Mouse (Mus musculus) liver, embryonic 14.5 days (tissue): ENCODE results near the gene Anks1. TPM values are rescaled to one million over a fixed set of nuclear protein-coding genes. Genes with fewer than 3 reads are reported as not detected.

ENCODE experiments used
- ATAC-seq: fragments of 200-750 bp; cut with Nextera tagmentation; 2 replicates; pipeline ENCODE4 v1.8.0; 2017; ENCODE audit warnings: moderate number of reproducible peaks, mild to moderate bottlenecking, moderate library complexity; ENCODE audit not compliant: insufficient read depth
- DNase-seq, 3 experiments: peaks; one replicate each; pipeline ENCODE4 v3.0.0-alpha.2; 2012 to 2013; ENCODE audit warnings: low read depth in 3 of 3, low spot score in 3 of 3
- H3K27ac ChIP-seq: fragments of 300-500 bp; sonication (generic); 2 replicates; pipeline ENCODE4 v1.5.1; 2014; ENCODE audit warnings: moderate library complexity, mild to moderate bottlenecking, control low read depth, inconsistent platforms
- H3K27me3 ChIP-seq: fragments of 300-500 bp; sonication (generic); 2 replicates; pipeline ENCODE4 v1.6.1; 2014; ENCODE audit warnings: mild to moderate bottlenecking, low read length, moderate library complexity; ENCODE audit not compliant: control insufficient read depth, insufficient read depth
- H3K36me3 ChIP-seq: fragments of 300-500 bp; sonication (generic); replicated peaks from 2 replicates; pipeline ENCODE4 v1.6.1; 2014; ENCODE audit warnings: low read depth; ENCODE audit not compliant: control insufficient read depth, insufficient read depth
- H3K4me1 ChIP-seq, 2 experiments: fragments of 200-500 bp in 1 of 2; fragments of 300-500 bp in 1 of 2; sonication (generic) in 1 of 2; replicated peaks; 2 replicates each; pipeline ENCODE4 v1.6.1; 2012 to 2014; ENCODE audit warnings: antibody characterized with exemption in 1 of 2, inconsistent platforms in 1 of 2, low read length in 1 of 2; ENCODE audit not compliant: control insufficient read depth in 2 of 2, insufficient read depth in 2 of 2
- H3K4me2 ChIP-seq: fragments of 300-500 bp; sonication (generic); 2 replicates; pipeline ENCODE4 v1.6.1; 2014; ENCODE audit warnings: low read depth, mild to moderate bottlenecking, control low read depth, moderate library complexity
- H3K4me3 ChIP-seq, 2 experiments: fragments of 200-500 bp in 1 of 2; fragments of 300-500 bp in 1 of 2; sonication (generic) in 1 of 2; 2 replicates each; pipeline ENCODE4 v1.5.1; 2012 to 2014; ENCODE audit warnings: low read depth in 2 of 2, low read length in 2 of 2, mild to moderate bottlenecking in 2 of 2, control low read depth in 1 of 2, inconsistent platforms in 1 of 2, moderate library complexity in 1 of 2; ENCODE audit not compliant: insufficient read depth in 1 of 2
- H3K9ac ChIP-seq: fragments of 300-500 bp; sonication (generic); replicated peaks from 2 replicates; pipeline ENCODE4 v1.6.1; 2014; ENCODE audit warnings: mild to moderate bottlenecking, control low read depth, moderate library complexity
- H3K9me3 ChIP-seq: fragments of 300-500 bp; sonication (generic); 2 replicates; pipeline ENCODE4 v1.6.1; 2016; ENCODE audit warnings: low read length, mixed read lengths; ENCODE audit not compliant: control insufficient read depth
- CTCF ChIP-seq: IDR thresholded peaks from 2 replicates; pipeline ENCODE4 v1.5.1; 2016; ENCODE audit warnings: antibody characterized with exemption, low read depth, control low read depth
- EP300 ChIP-seq: IDR thresholded peaks from 2 replicates; pipeline ENCODE4 v1.6.1; 2016; ENCODE audit warnings: antibody characterized with exemption, low read depth
- WGBS: fragments of 180-500 bp; shearing (Covaris S2); extraction: QIAGEN DNeasy Blood & Tissue Kit; methylation state at CpG from one replicate; pipeline ENCODE4 v1.1.7; 2014; ENCODE audit not compliant: insufficient replicate concordance; 5-methylcytosine and 5-hydroxymethylcytosine counted together
- polyA plus RNA-seq, 2 experiments: library from polyadenylated mRNA; depleted of rRNA in 1 of 2; stranded (reverse) in 1 of 2; unstranded in 1 of 2; fragments of >200 nt; fragmentation: Nextera tagmentation in 1 of 2; extraction: Ambion mirVana in 1 of 2; gene quantifications; 2 replicates each; pipeline versions ENCODE4 v1.2.1 to v1.2.3; 2012 to 2014

Gene Anks1
- polyA plus RNA-seq, 2 experiments: 2.4 to 5.3 TPM

DNA sequence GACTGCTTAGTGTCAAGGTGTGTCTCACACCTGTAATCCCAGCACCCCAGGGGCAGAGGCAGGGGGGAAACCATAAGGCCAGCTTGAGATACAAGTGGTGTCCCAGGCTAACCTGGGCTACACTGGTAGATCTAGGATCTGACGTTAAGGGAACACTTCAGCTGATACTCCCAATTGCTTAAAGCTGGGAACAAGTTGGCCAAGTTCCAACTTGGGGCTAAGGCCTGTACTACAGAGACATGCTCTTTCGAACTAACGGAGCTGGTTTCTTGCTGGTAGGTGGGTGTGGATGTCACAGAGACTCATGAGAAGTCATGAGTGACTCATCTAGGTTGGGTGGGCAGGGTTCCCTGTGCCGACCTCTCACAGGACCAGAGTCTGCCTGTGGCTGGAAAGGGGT is 158.2 kb downstream of the Anks1 start:
- no peaks in the 10 kb centered on the region for H3K4me1 ChIP-seq
- 74% methylated on average over 4 of the region's 4 CpGs for WGBS
- no peak for DNase-seq
- no peak overlapping the region for H3K27ac ChIP-seq
- no peaks in the 10 kb centered on the region for H3K27me3 ChIP-seq
- H3K9me3 ChIP-seq: no peaks in the 10 kb centered on the region
- no peak overlapping the region for H3K4me2 ChIP-seq
- no peaks in the 10 kb centered on the region for H3K36me3 ChIP-seq
- H3K4me3 ChIP-seq: no peak overlapping the region
- TF ChIP-seq CTCF (no peak), EP300 (no peak)
- H3K9ac ChIP-seq: no peak overlapping the region
- no peak for ATAC-seq

DNA sequence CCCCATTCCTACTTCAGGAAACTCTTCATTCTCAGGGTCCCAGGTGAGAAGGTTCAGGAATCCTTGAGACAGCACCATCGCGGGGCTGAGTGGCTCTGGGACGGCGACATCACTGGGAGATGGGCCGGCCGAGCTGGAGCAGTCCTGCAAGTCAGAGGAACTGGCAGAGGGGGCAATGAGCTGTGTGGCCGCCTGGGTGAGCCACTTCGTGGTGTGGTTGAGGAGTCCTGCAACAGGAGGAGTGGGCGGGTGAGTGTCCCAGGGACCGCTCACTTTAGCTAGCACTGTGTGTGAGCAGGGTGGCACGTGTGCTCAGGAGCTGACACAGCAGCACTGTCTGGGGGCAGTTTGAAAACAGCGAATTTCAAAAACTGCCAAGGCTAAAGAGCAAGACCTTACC is 160.3 kb downstream of the Anks1 start:
- H3K4me1 ChIP-seq: no peaks in the 10 kb centered on the region
- H3K27me3 ChIP-seq: no peaks in the 10 kb centered on the region
- no peaks in the 10 kb centered on the region for H3K36me3 ChIP-seq
- H3K9ac ChIP-seq: no peak overlapping the region
- 21% methylated on average over 12 of the region's 12 CpGs for WGBS
- DNase-seq (no peak), ATAC-seq (no peak)
- no peak overlapping the region for H3K4me3 ChIP-seq
- no peak overlapping the region for H3K27ac ChIP-seq
- TF ChIP-seq CTCF: no peak
- TF ChIP-seq EP300: no peak
- no peaks in the 10 kb centered on the region for H3K9me3 ChIP-seq
- H3K4me2 ChIP-seq: no peak overlapping the region

DNA sequence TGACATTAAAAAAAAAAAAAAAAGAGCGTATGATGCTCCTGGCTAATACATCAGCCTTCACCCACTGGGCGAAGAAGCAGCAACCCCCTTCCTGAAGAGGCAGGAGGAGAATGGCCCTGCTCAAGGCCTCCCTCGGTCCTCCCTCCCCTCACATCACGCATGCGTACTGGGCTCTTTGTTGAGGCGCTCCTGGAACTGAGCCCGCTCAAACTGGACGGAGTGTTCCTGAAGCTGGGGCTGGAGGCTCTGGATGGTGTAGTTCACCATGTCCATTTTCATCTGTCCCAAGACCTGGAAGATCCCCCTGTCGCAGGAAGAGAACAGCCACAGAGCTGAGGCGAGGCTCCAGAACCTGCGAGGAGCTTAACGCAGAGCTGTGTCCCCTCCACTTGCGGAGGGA is 161.2 kb downstream of the Anks1 start:
- Histone ChIP-seq H3K4me3 (no peak overlapping the region), H3K4me1 (no peaks in the 10 kb centered on the region), H3K27ac (no peak overlapping the region), H3K36me3 (no peaks in the 10 kb centered on the region), H3K9ac (no peak overlapping the region), H3K9me3 (no peaks in the 10 kb centered on the region), H3K4me2 (no peak overlapping the region), H3K27me3 (no peaks in the 10 kb centered on the region)
- TF ChIP-seq CTCF (no peak), EP300 (no peak)
- ATAC-seq (no peak), DNase-seq (no peak)
- 80% methylated on average over 13 of the region's 13 CpGs for WGBS

DNA sequence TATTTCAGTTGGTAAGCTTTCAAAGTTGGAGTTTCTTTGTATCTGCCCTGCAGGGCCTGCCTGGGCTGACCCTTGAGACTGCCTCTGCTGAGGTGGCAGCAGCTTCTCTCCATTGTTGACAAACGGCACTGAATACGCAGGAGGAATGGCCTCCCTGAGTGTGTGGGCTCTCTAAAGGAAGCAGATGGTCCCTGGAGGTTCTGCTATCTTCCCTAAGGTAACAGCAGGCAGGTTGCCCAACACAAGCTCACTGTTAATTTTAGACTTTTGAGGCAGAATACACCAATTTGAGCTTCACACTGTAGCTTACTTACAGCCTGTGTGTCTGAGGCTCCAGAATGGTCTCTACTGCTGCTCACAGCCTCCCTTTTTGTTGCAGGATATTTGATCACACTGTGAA is 163.6 kb downstream of the Anks1 start:
- H3K9ac ChIP-seq: no peak overlapping the region
- H3K4me2 ChIP-seq: no peak overlapping the region
- H3K4me1 ChIP-seq: no peaks in the 10 kb centered on the region
- no peaks in the 10 kb centered on the region for H3K27me3 ChIP-seq
- no peak overlapping the region for H3K27ac ChIP-seq
- no peaks in the 10 kb centered on the region for H3K36me3 ChIP-seq
- no peak overlapping the region for H3K4me3 ChIP-seq
- no peak for DNase-seq
- no peaks in the 10 kb centered on the region for H3K9me3 ChIP-seq
- ATAC-seq: no peak
- TF ChIP-seq EP300 (no peak), CTCF (no peak)
- WGBS: 35% methylated on average over 2 of the region's 2 CpGs

DNA sequence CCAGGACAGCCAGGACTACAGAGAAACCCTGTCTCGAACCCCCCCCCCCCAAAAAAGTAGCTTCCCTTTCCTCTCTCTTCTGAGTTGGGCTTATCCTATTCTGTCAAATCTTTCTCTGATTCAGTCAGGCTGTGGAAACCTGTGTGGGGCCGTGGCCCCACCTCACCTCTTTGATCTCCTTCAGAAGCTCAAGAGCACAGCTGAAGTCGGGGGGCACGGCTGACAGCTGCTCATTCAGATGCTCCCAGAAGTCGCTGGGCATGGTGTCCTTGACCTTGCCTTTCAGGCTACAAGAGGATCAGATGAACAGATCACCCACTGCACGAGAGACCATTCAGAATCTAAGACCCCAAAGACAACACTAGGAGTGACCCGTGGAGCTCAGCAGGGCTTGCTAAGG is 165.4 kb downstream of the Anks1 start:
- no peak overlapping the region for H3K4me2 ChIP-seq
- no peak overlapping the region for H3K4me3 ChIP-seq
- ATAC-seq (no peak), DNase-seq (no peak)
- no peak for TF ChIP-seq CTCF
- no peak for TF ChIP-seq EP300
- no peaks in the 10 kb centered on the region; a peak in 1 of 4 replicates for H3K4me1 ChIP-seq
- no peaks in the 10 kb centered on the region for H3K9me3 ChIP-seq
- H3K36me3 ChIP-seq: no peaks in the 10 kb centered on the region
- H3K27me3 ChIP-seq: no peaks in the 10 kb centered on the region
- no peak overlapping the region for H3K27ac ChIP-seq
- H3K9ac ChIP-seq: no peak overlapping the region
- WGBS: 55% methylated on average over 7 of the region's 7 CpGs
